Mouse (Mus musculus) erythroblast, embryonic 14.5 days (primary cell): ENCODE measurements around the gene Cped1.

Experiments
- GATA1 ChIP-seq: IDR thresholded peaks from 2 replicates; pipeline ENCODE4 v1.6.1; 2012; ENCODE audit warnings: low read length, inconsistent platforms, mixed read lengths
- TAL1 ChIP-seq: IDR thresholded peaks from 3 replicates; pipeline ENCODE4 v1.6.1; 2012; ENCODE audit warnings: low read length, inconsistent platforms, mixed read lengths

GRCm38 (mm10) chr6:21991151-21991550, 5.4 kb downstream of the Cped1 start:
- TF ChIP-seq GATA1 (no peak), TAL1 (no peak)
